Mouse (Mus musculus) intestine, postnatal 0 days (tissue): Measurements from ENCODE around the gene Syt15. TPM values are rescaled to one million over a fixed set of nuclear protein-coding genes. Genes with fewer than 3 reads are reported as not detected.
A peak's percentile ranks its signal among the peaks of the same experiment; 100 is the strongest.

Experiments
- ATAC-seq: fragments of 200-750 bp; cut with Nextera tagmentation; 2 replicates; pipeline ENCODE4 v1.8.0; 2017; ENCODE audit warnings: mild to moderate bottlenecking, moderate TSS enrichment, moderate library complexity
- H3K27ac ChIP-seq: fragments of 300-500 bp; sonication (generic); 2 replicates; pipeline ENCODE4 v1.5.1; 2014; ENCODE audit warnings: mild to moderate bottlenecking, low read depth, low read length, moderate library complexity
- H3K27me3 ChIP-seq: fragments of 300-500 bp; sonication (generic); replicated peaks from 2 replicates; pipeline ENCODE4 v1.6.1; 2014; ENCODE audit warnings: low read length, mixed read lengths; ENCODE audit not compliant: control insufficient read depth, insufficient read depth
- H3K36me3 ChIP-seq: fragments of 300-500 bp; sonication (generic); 2 replicates; pipeline ENCODE4 v1.6.1; 2014; ENCODE audit warnings: mild to moderate bottlenecking, moderate library complexity; ENCODE audit not compliant: control insufficient read depth, insufficient read depth
- H3K4me1 ChIP-seq: fragments of 300-500 bp; sonication (generic); replicated peaks from 2 replicates; pipeline ENCODE4 v1.6.1; 2014; ENCODE audit warnings: antibody characterized with exemption, low read length, mixed read lengths; ENCODE audit not compliant: control insufficient read depth, insufficient read depth
- H3K4me2 ChIP-seq: fragments of 300-500 bp; sonication (generic); replicated peaks from 2 replicates; pipeline ENCODE4 v1.6.1; 2014; ENCODE audit warnings: low read depth, mild to moderate bottlenecking, moderate library complexity
- H3K4me3 ChIP-seq: fragments of 300-500 bp; sonication (generic); 2 replicates; pipeline ENCODE4 v1.5.1; 2014; ENCODE audit warnings: low read depth, low read length
- H3K9ac ChIP-seq: fragments of 300-500 bp; sonication (generic); 2 replicates; pipeline ENCODE4 v1.6.1; 2014; ENCODE audit warnings: mild to moderate bottlenecking, low read depth, low read length
- H3K9me3 ChIP-seq: fragments of 300-500 bp; sonication (generic); 2 replicates; pipeline ENCODE4 v1.6.1; 2016; ENCODE audit warnings: mixed run types; ENCODE audit not compliant: control insufficient read depth
- CTCF ChIP-seq: sonication (generic); IDR thresholded peaks from 2 replicates; pipeline ENCODE4 v1.5.1; 2016; ENCODE audit warnings: low read depth, mild to moderate bottlenecking, control low read depth, antibody characterized with exemption, moderate library complexity
- WGBS: fragments of 180-500 bp; shearing (Covaris S2); extraction: QIAGEN DNeasy Blood & Tissue Kit; methylation state at CpG from one replicate; pipeline ENCODE4 v1.1.7; 2014; 5-methylcytosine and 5-hydroxymethylcytosine counted together
- polyA plus RNA-seq: library from polyadenylated mRNA; unstranded; fragments of >200 nt; fragmentation: Nextera tagmentation; extraction: Ambion mirVana; gene quantifications from 2 replicates; pipeline ENCODE4 v1.2.1, GENCODE M21; 2015

Syt15 gene
- polyA plus RNA-seq = 1.0 and 1.2 TPM in 2 replicates

- TF ChIP-seq CTCF = no peak
- no peak for ATAC-seq
- Histone ChIP-seq H3K27ac (no peak within 1 kb of the TSS), H3K9ac (no peak within 1 kb of the TSS), H3K27me3 (peaks cover 24% of the 10 kb centered on the region; the same call in 1 of the 2 replicates), H3K36me3 (no peaks in the 10 kb centered on the region), H3K9me3 (no peaks in the 10 kb centered on the region), H3K4me2 (peak within 1 kb of the TSS; percentile 57), H3K4me1 (no peaks in the 10 kb centered on the region), H3K4me3 (peak within 1 kb of the TSS; percentile 25; the same call in 1 of the 2 replicates)
- 45% methylated on average over 6 of the region's 6 CpGs for WGBS
Measured at GRCm38 (mm10) chr14:34219295-34219694, at the start of gene Syt15. TSS of gene Syt15 (plus strand) at chr14:34219595.

- Histone ChIP-seq H3K9ac (no peak overlapping the region), H3K4me2 (no peak overlapping the region), H3K27ac (no peak overlapping the region), H3K36me3 (no peaks in the 10 kb centered on the region), H3K9me3 (no peaks in the 10 kb centered on the region), H3K27me3 (no peaks in the 10 kb centered on the region), H3K4me3 (no peak overlapping the region), H3K4me1 (no peaks in the 10 kb centered on the region)
- 82% methylated on average over 3 of the region's 3 CpGs for WGBS
- no peak for TF ChIP-seq CTCF
- no peak for ATAC-seq
Measured at GRCm38 (mm10) chr14:34171107-34171506, 48.3 kb upstream of the Syt15 start.

DNA sequence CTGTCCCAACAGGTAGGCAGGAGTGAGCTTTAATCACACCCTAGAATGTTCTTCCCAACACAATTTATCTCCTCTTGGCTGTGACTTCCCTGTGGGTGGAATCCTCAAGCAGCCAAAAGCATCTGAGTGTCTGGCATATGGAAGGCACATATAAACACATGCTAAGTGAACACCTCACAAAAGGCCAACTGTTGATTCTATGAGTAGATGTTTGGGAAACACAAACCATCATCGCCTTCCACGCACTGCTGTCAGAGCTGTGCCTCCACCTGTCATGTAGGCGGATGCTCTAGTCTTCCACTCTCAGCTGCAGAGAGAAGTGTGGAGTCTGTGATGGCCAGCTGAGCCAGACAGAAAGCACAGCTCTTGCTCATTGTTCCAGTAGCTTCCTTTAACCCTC, 40.0 kb upstream of the Syt15 start:
- Histone ChIP-seq H3K36me3 (no peaks in the 10 kb centered on the region), H3K4me3 (no peak overlapping the region), H3K27me3 (no peaks in the 10 kb centered on the region), H3K4me2 (no peak overlapping the region), H3K9me3 (no peaks in the 10 kb centered on the region), H3K27ac (no peak overlapping the region), H3K9ac (no peak overlapping the region), H3K4me1 (no peaks in the 10 kb centered on the region)
- TF ChIP-seq CTCF = no peak
- ATAC-seq = no peak
- WGBS = 79% methylated on average over 3 of the region's 3 CpGs

- 84% methylated on average over 1 of the region's 1 CpGs for WGBS
- Histone ChIP-seq H3K36me3 (no peaks in the 10 kb centered on the region), H3K9ac (no peak overlapping the region), H3K4me2 (no peak overlapping the region), H3K4me3 (no peak overlapping the region), H3K4me1 (no peaks in the 10 kb centered on the region), H3K27me3 (no peaks in the 10 kb centered on the region), H3K27ac (no peak overlapping the region), H3K9me3 (no peaks in the 10 kb centered on the region)
- no peak for ATAC-seq
- TF ChIP-seq CTCF = no peak
Measured at GRCm38 (mm10) chr14:34183101-34183500, 36.3 kb upstream of the Syt15 start.

GRCm38 (mm10) chr14:34188629-34189028, 30.8 kb upstream of the Syt15 start:
- no peaks in the 10 kb centered on the region for H3K4me1 ChIP-seq
- H3K36me3 ChIP-seq = no peaks in the 10 kb centered on the region
- TF ChIP-seq CTCF = peak; percentile 82
- H3K27ac ChIP-seq = no peak overlapping the region
- H3K4me2 ChIP-seq = no peak overlapping the region
- H3K9me3 ChIP-seq = no peaks in the 10 kb centered on the region
- no peaks in the 10 kb centered on the region for H3K27me3 ChIP-seq
- H3K9ac ChIP-seq = no peak overlapping the region
- no peak overlapping the region for H3K4me3 ChIP-seq
- WGBS = 71% methylated on average over 5 of the region's 5 CpGs
- ATAC-seq = no peak

GRCm38 (mm10) chr14:34190361-34190760, 29.0 kb upstream of the Syt15 start:
- no peaks in the 10 kb centered on the region for H3K9me3 ChIP-seq
- H3K27ac ChIP-seq = no peak overlapping the region
- no peak overlapping the region for H3K4me2 ChIP-seq
- H3K4me3 ChIP-seq = no peak overlapping the region
- no peak for TF ChIP-seq CTCF
- ATAC-seq = no peak
- no peaks in the 10 kb centered on the region for H3K4me1 ChIP-seq
- WGBS = 71% methylated on average over 7 of the region's 7 CpGs
- no peak overlapping the region for H3K9ac ChIP-seq
- H3K27me3 ChIP-seq = no peaks in the 10 kb centered on the region
- H3K36me3 ChIP-seq = no peaks in the 10 kb centered on the region

GRCm38 (mm10) chr14:34193879-34194278, 25.5 kb upstream of the Syt15 start:
- Histone ChIP-seq H3K4me1 (no peaks in the 10 kb centered on the region), H3K9me3 (no peaks in the 10 kb centered on the region), H3K27me3 (no peaks in the 10 kb centered on the region), H3K4me2 (no peak overlapping the region), H3K36me3 (no peaks in the 10 kb centered on the region), H3K4me3 (no peak overlapping the region), H3K9ac (no peak overlapping the region), H3K27ac (no peak overlapping the region)
- WGBS = 82% methylated on average over 4 of the region's 4 CpGs
- no peak for TF ChIP-seq CTCF
- ATAC-seq = no peak
